Mouse (Mus musculus): Measurements from ENCODE around the gene Ssna1. TPM values are rescaled to one million over a fixed set of nuclear protein-coding genes. Genes with fewer than 3 reads are reported as not detected.

Ssna1 gene
- polyA plus RNA-seq, 1 experiment from 2014 or later, result 94.7 TPM

GRCm38 (mm10) chr2:25304657-25305541, 32.7 kb upstream of the Ssna1 start:
- no peak for ATAC-seq (ENCODE audit: low read depth)

DNA sequence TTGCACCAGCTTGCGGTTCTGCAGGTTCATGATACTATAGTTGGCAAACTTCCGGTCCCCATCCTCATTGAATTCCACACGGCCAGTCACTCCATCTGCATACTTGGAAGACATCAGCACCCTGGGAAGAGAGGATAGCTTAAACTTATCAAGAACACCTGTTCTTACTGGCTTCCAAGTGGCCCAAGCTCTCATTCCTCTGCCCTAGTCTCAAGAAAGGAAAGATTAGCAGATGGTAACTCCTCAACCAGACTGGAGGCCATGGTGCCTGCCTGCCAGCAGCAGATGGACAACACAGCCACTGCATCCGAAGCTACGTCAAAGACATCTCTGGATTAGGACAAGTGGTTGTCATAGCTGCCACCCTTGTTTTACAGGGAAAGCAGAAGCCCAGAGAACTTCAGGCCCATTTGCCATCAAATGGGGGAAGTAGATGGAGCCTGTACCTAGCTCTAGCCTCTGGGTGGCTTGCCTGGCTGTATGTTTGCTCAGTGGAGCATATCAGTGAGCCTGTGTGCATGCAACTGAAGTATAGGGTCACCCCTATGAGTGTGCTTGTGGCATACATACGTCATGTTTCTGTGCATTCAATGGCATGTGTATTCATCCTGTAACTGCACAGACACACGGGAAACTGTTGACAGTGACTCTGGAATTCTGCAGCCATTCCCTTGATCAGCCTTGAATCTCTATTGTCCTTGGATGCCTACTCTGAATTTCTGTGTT, 31.9 kb upstream of the Ssna1 start:
- H3K27me3 ChIP-seq (ENCODE audit: control insufficient read depth, insufficient read depth, low read depth, low read length), result peaks cover 45% of the 10 kb centered on the region
- no peak for ATAC-seq (ENCODE audit: low read depth)

More at GRCm38 (mm10) chr2:25304657-25305541, 32.7 kb upstream of the Ssna1 start:
- Histone ChIP-seq H3K9ac (ENCODE audit: low read depth, low read length) (no peak overlapping the region), H3K4me3 (ENCODE audit: low read depth, low read length) (peak overlapping the region; percentile 25; the same call in 1 of the 2 replicates), H3K4me1 (ENCODE audit: control insufficient read depth, low read depth, low read length) (no peaks in the 10 kb centered on the region), H3K36me3 (ENCODE audit: control insufficient read depth, insufficient read depth) (no peaks in the 10 kb centered on the region), H3K9me3 (replicated peaks; ENCODE audit: control insufficient read depth, low read length) (no peaks in the 10 kb centered on the region), H3K27me3 (ENCODE audit: control insufficient read depth, insufficient read depth, low read depth, low read length) (peaks cover 47% of the 10 kb centered on the region), H3K27ac (ENCODE audit: low read length) (no peak overlapping the region), H3K4me2 (ENCODE audit: low read depth, low read length) (peak overlapping the region; percentile 57)
- WGBS (ENCODE audit: insufficient replicate concordance), result 1% methylated on average over 44 of the region's 45 CpGs

DNA sequence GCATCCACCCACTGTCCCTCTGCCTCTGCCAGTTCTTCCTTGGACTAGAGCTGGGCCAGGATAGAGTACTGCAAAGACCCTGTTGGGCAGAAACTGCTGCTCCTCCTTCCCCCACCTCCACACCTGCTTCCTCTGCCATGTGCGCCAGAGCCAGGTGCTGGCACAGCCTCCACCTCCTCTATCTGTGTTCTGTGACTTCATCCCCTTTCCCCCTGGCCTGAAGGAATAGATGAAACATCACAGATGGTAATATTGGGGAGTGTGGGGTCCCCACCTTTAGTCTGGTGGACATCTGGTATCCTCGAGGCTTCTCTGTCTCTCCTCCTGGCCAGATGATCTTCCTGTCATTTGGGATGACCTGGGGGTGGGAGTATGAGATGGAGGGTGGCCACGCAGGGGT, 31.2 kb upstream of the Ssna1 start:
- H3K27me3 ChIP-seq (ENCODE audit: control insufficient read depth, insufficient read depth, low read depth, low read length), result peaks cover 39% of the 10 kb centered on the region
- H3K9me3 ChIP-seq (replicated peaks; ENCODE audit: control insufficient read depth, low read length), result no peaks in the 10 kb centered on the region
- H3K9ac ChIP-seq (ENCODE audit: low read depth, low read length), result no peak overlapping the region
- 39% methylated on average over 3 of the region's 3 CpGs for WGBS (ENCODE audit: insufficient replicate concordance)
- H3K4me3 ChIP-seq (ENCODE audit: low read depth, low read length), result no peak overlapping the region
- H3K4me1 ChIP-seq (ENCODE audit: control insufficient read depth, low read depth, low read length), result no peaks in the 10 kb centered on the region
- no peak overlapping the region for H3K4me2 ChIP-seq (ENCODE audit: low read depth, low read length)
- H3K36me3 ChIP-seq (ENCODE audit: control insufficient read depth, insufficient read depth), result no peaks in the 10 kb centered on the region
- no peak for ATAC-seq (ENCODE audit: low read depth)
- no peak overlapping the region for H3K27ac ChIP-seq (ENCODE audit: low read length)

More for the DNA sequence above, 31.9 kb upstream of the Ssna1 start:
- no peaks in the 10 kb centered on the region for H3K36me3 ChIP-seq (ENCODE audit: control insufficient read depth, insufficient read depth)
- H3K9ac ChIP-seq (ENCODE audit: low read depth, low read length), result no peak overlapping the region
- H3K9me3 ChIP-seq (replicated peaks; ENCODE audit: control insufficient read depth, low read length), result no peaks in the 10 kb centered on the region
- no peak overlapping the region for H3K4me3 ChIP-seq (ENCODE audit: low read depth, low read length)
- H3K4me1 ChIP-seq (ENCODE audit: control insufficient read depth, low read depth, low read length), result no peaks in the 10 kb centered on the region
- 51% methylated on average over 7 of the region's 7 CpGs for WGBS (ENCODE audit: insufficient replicate concordance)
- H3K4me2 ChIP-seq (ENCODE audit: low read depth, low read length), result no peak overlapping the region
- no peak overlapping the region for H3K27ac ChIP-seq (ENCODE audit: low read length)

DNA sequence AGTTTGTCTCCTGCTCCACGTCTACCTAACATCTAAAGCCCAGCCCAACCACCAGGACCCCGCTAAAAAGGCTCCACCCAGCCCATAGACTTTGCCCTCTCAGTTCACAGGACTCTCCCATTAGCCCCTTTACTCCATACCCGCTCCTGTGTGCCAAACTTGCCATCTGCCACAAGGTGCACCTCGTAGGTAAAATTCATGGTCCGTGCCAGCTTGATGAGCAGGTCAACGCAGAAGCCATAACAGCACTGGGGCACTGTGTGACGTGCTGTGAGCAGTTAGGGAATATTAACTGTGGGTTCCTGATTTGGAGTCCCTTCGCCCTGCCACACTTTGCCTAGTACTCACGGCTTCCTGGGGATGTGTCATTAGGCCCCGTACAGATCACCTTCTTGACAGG, 25.8 kb upstream of the Ssna1 start:
- H3K4me2 ChIP-seq (ENCODE audit: low read depth, low read length), result no peak overlapping the region
- no peak overlapping the region for H3K9ac ChIP-seq (ENCODE audit: low read depth, low read length)
- no peak overlapping the region for H3K27ac ChIP-seq (ENCODE audit: low read length)
- H3K36me3 ChIP-seq (ENCODE audit: control insufficient read depth, insufficient read depth), result no peaks in the 10 kb centered on the region
- no peaks in the 10 kb centered on the region for H3K4me1 ChIP-seq (ENCODE audit: control insufficient read depth, low read depth, low read length)
- no peak overlapping the region for H3K4me3 ChIP-seq (ENCODE audit: low read depth, low read length)
- peaks cover 9% of the 10 kb centered on the region for H3K27me3 ChIP-seq (ENCODE audit: control insufficient read depth, insufficient read depth, low read depth, low read length)
- no peak for ATAC-seq (ENCODE audit: low read depth)
- 60% methylated on average over 10 of the region's 10 CpGs for WGBS (ENCODE audit: insufficient replicate concordance)
- H3K9me3 ChIP-seq (replicated peaks; ENCODE audit: control insufficient read depth, low read length), result no peaks in the 10 kb centered on the region

DNA sequence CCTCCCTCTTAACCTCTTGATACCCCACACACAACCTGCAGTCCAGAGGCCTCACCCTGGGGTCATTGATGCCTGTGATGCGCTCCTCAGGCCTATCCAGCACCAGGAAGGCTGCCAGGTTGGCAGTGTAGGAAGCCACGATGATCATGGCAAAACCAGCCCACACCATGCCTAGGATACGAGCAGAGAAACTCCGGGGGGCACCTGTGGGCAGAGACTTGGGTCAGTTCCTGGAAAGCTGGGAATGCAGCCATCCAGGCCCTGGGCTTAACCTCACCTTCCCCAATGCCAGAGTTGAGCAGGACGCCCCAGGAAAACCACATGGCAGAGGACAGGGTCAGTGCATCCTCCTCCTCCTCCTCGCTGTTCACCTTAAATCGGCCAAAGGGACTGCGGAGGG, 24.9 kb upstream of the Ssna1 start:
- H3K9ac ChIP-seq (ENCODE audit: low read depth, low read length), result no peak overlapping the region
- ATAC-seq (ENCODE audit: low read depth), result no peak
- no peak overlapping the region for H3K4me2 ChIP-seq (ENCODE audit: low read depth, low read length)
- H3K27me3 ChIP-seq (ENCODE audit: control insufficient read depth, insufficient read depth, low read depth, low read length), result peaks cover 16% of the 10 kb centered on the region
- H3K9me3 ChIP-seq (replicated peaks; ENCODE audit: control insufficient read depth, low read length), result no peaks in the 10 kb centered on the region
- WGBS (ENCODE audit: insufficient replicate concordance), result 61% methylated on average over 8 of the region's 8 CpGs
- no peak overlapping the region for H3K27ac ChIP-seq (ENCODE audit: low read length)
- H3K36me3 ChIP-seq (ENCODE audit: control insufficient read depth, insufficient read depth), result no peaks in the 10 kb centered on the region
- H3K4me1 ChIP-seq (ENCODE audit: control insufficient read depth, low read depth, low read length), result peaks cover 1% of the 10 kb centered on the region
- H3K4me3 ChIP-seq (ENCODE audit: low read depth, low read length), result no peak overlapping the region

GRCm38 (mm10) chr2:25293706-25294105, 21.5 kb upstream of the Ssna1 start:
- Histone ChIP-seq H3K4me1 (ENCODE audit: control insufficient read depth, low read depth, low read length) (peaks cover 2% of the 10 kb centered on the region), H3K27me3 (ENCODE audit: control insufficient read depth, insufficient read depth, low read depth, low read length) (peaks cover 50% of the 10 kb centered on the region), H3K27ac (ENCODE audit: low read length) (no peak overlapping the region), H3K9me3 (replicated peaks; ENCODE audit: control insufficient read depth, low read length) (no peaks in the 10 kb centered on the region), H3K9ac (ENCODE audit: low read depth, low read length) (no peak overlapping the region), H3K4me2 (ENCODE audit: low read depth, low read length) (no peak overlapping the region), H3K4me3 (ENCODE audit: low read depth, low read length) (no peak overlapping the region), H3K36me3 (ENCODE audit: control insufficient read depth, insufficient read depth) (no peaks in the 10 kb centered on the region)
- WGBS (ENCODE audit: insufficient replicate concordance), result 56% methylated on average over 9 of the region's 9 CpGs
- ATAC-seq (ENCODE audit: low read depth), result no peak

DNA sequence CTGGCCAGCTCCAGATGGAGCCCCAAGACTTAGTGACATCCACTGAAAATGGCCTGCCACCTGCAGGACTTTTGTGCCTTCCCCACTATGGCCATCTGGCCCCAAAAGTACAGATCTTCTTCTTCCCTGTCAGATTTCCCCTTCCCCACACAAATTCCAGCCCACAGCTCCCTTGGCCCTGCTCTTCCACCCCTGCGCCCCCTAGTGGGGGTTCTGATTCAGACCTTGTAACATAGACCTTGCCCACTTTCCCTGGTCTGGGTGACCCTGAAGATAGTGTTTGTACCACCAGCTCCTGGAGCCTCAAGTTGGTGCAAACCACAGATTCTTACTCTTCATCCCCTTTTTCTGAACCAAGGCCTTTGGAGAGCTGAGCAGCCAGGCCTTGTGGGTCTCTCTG, 20.6 kb upstream of the Ssna1 start:
- H3K9ac ChIP-seq (ENCODE audit: low read depth, low read length), result no peak overlapping the region
- 0% methylated on average over 1 of the region's 1 CpGs for WGBS (ENCODE audit: insufficient replicate concordance)
- H3K27ac ChIP-seq (ENCODE audit: low read length), result no peak overlapping the region
- H3K4me1 ChIP-seq (ENCODE audit: control insufficient read depth, low read depth, low read length), result peaks cover 2% of the 10 kb centered on the region
- no peak for ATAC-seq (ENCODE audit: low read depth)
- no peaks in the 10 kb centered on the region for H3K9me3 ChIP-seq (replicated peaks; ENCODE audit: control insufficient read depth, low read length)
- peaks cover 57% of the 10 kb centered on the region for H3K27me3 ChIP-seq (ENCODE audit: control insufficient read depth, insufficient read depth, low read depth, low read length)
- H3K36me3 ChIP-seq (ENCODE audit: control insufficient read depth, insufficient read depth), result no peaks in the 10 kb centered on the region
- no peak overlapping the region for H3K4me3 ChIP-seq (ENCODE audit: low read depth, low read length)
- no peak overlapping the region for H3K4me2 ChIP-seq (ENCODE audit: low read depth, low read length)

GRCm38 (mm10) chr2:25292054-25292544, 19.9 kb upstream of the Ssna1 start:
- Histone ChIP-seq H3K27ac (ENCODE audit: low read length) (no peak overlapping the region), H3K9ac (ENCODE audit: low read depth, low read length) (no peak overlapping the region; the same call in 1 of the 2 replicates), H3K9me3 (replicated peaks; ENCODE audit: control insufficient read depth, low read length) (no peaks in the 10 kb centered on the region), H3K27me3 (ENCODE audit: control insufficient read depth, insufficient read depth, low read depth, low read length) (peaks cover 57% of the 10 kb centered on the region), H3K36me3 (ENCODE audit: control insufficient read depth, insufficient read depth) (no peaks in the 10 kb centered on the region), H3K4me1 (ENCODE audit: control insufficient read depth, low read depth, low read length) (peaks cover 2% of the 10 kb centered on the region), H3K4me3 (ENCODE audit: low read depth, low read length) (peak overlapping the region; percentile 34), H3K4me2 (ENCODE audit: low read depth, low read length) (peak overlapping the region; percentile 50)
- no peak for ATAC-seq (ENCODE audit: low read depth)
- 5% methylated on average over 35 of the region's 43 CpGs for WGBS (ENCODE audit: insufficient replicate concordance)
